Mouse (Mus musculus) heart, adult 2 months (tissue): ENCODE results near the gene Dbx1.

Source experiments
- CTCF ChIP-seq: fragments of 200-600 bp; IDR thresholded peaks from 2 replicates; pipeline ENCODE4 v1.8.1; 2022; ENCODE audit warnings: antibody characterized with exemption, mild to moderate bottlenecking, moderate library complexity
- POLR2A ChIP-seq: fragments of 200-500 bp; IDR thresholded peaks from 2 replicates; pipeline ENCODE4 v1.6.1; 2011; ENCODE audit warnings: mild to moderate bottlenecking, low read depth, low read length, control low read depth; ENCODE audit not compliant: insufficient read depth

DNA sequence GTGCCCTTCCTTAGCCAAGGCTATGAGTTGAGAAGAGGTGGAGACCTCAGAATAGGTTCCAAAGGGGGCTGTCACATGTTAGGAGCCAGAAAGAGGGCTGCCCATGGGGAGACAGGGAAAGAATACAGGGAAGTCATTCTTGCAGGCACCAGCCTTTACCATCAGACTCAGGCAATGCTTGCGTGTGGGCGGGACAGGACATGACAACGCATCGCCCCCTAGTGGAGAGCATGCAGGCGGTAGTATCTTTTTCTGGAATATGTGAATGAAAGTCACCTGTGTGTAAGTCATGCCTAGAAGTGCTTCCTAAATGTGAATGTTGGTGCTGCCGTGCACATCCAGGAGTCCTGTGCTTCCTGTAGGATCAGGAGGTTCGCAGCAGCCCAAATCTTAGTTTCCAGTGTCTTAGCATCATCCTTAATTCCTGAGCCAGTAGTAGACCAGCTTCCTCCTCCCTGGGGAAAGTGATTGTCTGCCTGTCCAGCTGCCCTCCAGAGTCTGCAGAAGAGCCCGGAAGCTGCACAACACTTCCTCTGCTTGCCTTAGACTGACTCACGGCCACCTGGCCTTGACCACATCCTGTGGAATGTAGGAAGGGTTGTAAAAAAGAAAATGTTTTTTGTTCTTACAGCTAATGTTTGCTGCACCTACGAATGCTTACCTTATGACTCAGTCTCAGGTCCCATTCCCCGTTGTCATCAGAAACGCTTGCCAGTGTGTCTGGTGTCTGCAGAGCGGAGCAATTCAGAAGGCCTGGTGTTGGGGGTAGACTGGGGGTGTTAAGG is 35.3 kb downstream of the Dbx1 start:
- no peak for TF ChIP-seq POLR2A
- TF ChIP-seq CTCF: peak; percentile 82
